Mouse (Mus musculus) retina, postnatal 7 days (tissue): Measurements from ENCODE around the gene Cops8.

Experiments
- DNase-seq: peaks from one replicate; pipeline ENCODE4 v3.0.0-alpha.2; 2012; ENCODE audit warnings: low read depth, low spot score

The Cops8 gene

DNA sequence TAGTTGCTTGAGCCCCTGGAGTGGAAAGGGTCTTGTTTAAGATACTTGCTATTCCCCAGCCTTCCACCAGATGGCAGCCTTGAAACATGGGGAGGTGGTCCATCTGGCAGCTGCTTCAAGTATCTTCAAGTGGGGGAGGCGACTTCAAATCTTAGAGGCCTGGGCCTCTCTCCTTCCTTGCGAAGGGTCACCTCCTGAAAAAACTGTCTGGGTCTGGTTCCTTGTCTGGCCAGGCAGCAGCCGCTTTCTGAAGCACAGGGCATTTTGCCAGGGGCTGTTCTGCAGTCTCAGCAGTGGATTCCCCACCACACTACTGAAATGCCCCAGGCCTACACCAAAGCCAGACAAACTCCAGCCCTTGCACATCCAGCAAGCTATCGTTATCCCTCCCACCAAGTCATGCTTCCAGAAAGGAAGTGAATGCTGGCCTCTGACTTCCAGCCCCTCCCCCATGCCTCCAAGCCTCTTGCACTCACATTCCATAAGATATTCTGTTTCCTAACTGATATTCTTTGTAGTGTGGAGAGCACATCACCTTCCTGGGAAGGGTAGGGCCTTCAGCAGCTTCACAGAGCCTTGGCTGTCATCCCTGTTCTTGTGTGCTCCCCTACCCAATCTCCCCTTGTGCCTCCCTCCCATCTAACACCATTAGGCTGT is 48.1 kb downstream of the Cops8 start:
- DNase-seq = peak; percentile 57

DNA sequence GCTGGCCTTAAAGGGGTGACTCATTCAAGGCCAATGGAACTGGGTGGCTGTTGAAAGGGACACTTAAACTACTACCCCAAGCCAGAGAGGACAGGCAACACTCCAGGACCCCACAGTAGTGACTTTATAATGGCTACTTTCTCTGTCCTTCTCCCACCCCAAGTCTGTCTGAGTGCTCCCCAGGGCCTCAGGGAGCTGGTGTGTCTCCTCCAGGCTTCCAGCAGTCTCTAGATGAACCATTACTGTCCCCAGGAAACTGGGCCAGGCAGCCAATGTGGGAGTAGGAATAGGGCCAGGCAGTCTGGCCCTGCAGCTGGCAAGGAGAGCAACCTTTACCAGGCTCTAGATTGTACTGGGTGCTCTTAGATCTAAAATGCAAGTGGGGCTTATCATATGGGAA is 49.0 kb downstream of the Cops8 start:
- DNase-seq = no peak

DNA sequence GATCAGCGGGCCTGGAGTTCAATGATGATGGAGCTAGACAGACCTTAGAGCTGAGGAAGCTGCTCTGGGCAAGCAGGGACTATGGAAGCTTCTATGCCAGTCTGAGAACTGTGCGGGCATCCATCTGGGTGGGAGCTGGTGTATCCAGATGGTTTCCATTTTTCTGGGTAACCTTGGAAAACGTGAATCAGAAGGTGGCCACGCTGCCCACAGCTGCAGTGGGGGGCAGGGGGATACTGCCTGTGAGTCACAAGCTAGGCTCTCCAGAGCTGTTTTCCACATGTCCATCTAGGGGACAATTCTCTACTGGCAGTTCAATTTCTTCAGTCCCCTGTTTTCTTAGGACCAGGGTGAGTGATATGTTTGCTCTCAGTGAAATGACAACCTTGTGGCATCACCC is 49.8 kb downstream of the Cops8 start:
- no peak for DNase-seq

DNA sequence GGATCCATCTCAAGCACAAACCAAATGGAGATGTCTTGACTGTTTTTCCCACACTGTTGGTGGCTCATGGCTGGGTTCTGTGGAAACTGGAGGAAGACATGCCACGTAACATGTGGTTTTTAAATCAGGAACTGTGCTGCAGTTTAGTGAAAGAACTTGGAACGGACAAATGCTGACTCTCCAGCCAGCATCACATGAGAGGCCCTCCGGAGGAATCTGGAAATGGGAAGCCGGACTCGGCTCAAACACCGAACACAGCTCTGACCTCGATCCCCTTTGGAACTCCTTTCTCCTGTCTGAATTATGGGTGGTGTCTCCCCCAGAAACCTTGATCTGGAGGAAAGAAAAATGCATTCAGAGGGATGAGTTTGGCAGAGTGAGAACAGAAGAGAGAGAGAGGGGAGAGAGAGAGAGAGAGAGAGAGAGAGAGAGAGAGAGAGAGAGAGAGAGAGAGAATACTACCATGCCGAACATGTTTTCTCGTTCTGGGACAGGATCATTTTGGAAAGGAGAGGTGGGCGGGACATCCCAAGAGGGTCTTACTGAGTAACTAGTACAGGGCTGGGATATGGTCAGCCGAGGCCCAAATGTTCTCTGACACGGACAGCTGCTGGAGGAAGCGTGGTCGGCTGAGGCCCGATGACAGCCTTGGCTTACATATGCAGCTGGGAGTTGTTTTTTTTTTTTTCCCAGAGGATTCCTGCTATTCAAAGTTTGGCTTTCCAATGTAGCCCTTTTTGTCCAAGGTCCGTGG is 53.9 kb downstream of the Cops8 start:
- no peak for DNase-seq

DNA sequence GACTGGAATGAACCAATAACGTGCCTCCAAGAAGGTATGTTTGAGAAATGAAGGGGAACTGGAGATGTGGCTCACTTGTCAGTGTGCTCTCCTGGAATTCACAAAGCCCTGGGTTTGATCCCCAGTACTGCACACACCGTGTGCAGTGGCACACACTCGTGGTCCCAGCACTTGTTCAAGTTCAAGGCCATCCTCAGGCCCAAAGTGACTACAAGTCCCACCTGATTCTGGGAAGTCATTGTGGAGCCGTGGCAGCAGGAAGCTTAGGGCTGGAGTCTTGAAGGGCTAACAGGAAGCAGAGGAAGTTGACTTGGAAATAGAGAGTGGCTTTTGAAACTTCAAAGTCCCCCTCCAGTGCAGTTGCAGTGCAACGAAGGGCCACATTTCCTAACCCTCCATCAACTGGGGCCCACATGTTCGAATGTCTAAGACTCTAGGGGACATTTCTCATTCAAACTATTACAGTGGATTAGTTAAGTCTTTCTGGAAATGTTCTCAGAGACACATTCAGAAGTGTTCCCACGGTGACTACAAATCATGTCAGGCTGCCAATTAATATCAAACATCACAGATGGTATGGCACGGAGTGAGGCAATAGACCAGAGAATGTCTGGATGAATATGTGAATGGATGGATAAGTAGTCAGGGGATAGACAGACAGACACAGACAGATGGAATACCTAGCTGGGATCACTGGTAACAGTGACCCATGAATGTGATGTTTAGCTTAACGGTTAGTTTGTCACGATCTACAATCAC is 54.7 kb downstream of the Cops8 start:
- no peak for DNase-seq

DNA sequence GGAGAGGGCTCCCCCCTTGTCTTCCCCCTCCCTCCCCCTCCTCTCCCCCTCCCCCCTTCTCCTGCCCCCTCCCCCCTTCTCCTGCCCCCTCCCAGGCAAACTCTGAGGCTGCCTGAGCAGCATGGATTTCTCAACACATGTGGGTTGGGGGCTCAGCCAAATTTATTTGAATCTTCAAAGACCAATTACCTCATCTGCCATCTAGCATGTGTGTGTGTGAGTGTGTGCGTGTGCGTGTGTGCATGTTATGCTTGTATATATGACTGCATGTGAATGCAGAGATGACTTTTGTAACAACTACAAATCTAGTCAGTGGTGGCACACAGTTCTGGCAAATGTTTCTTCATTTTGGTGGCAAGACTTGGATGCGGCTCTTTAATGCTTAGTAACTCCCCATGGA is 55.8 kb downstream of the Cops8 start:
- no peak for DNase-seq

DNA sequence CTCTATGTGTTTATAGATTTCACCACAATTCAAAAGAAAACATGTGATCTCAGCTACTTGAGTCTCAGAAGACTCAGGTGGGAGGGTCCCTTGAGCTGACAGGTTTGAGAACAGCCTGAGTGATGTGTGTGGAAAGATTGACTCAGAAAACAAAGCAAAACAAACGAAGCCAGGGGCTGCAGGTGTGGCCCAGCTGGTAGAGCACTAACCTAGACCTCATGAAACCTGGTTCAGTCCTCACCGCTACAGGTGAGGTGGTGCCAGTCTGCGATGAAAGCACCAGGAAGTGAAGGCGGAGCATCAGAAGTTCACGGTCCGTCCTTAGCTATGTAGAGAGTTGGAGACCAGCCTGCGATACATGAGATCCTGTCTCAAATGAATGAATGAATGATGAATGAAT is 57.4 kb downstream of the Cops8 start:
- DNase-seq = no peak

DNA sequence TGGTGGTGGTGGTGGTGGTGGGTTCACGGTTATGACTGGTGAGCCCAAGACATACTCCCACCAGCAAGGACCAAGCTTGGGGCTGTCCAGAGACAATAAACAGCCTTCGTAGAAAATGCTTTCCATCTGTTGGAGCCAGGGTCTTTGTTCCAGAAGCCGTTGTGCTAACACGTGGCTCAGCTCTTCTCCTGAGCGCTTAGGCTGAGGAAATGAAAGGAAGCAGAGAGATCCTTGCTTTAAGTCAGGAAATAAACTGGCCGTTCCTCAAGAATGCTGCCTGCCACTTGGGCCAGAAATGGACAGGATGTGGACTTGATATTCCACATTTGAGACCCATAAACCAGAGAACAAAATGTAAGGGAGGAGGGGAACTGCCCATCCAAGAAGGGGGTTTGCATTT is 59.7 kb downstream of the Cops8 start:
- no peak for DNase-seq
